Mouse (Mus musculus): ENCODE measurements around the gene Ptprn.
A peak's percentile ranks its signal among the peaks of the same experiment; 100 is the strongest.

Gene Ptprn

DNA sequence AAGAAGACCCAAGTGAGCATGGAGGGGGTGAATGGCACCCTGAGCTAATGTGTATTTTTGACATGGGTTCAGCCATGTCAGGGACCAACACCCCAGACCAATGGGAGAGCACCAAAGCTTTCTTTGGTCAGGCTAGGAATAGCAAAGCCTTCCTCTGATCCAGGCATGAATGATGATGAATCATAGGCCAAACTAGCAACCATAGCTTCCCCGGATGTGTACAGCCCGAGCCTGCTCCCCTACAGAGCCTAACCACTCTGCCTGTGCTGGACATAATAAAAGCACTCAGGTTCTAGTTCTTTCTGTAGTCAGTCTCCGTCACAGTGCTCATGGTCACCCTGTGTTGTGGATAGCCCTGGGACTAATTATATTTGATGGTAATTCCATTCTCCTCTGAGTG, 42.8 kb downstream of the Ptprn start:
- no peak for DNase-seq

DNA sequence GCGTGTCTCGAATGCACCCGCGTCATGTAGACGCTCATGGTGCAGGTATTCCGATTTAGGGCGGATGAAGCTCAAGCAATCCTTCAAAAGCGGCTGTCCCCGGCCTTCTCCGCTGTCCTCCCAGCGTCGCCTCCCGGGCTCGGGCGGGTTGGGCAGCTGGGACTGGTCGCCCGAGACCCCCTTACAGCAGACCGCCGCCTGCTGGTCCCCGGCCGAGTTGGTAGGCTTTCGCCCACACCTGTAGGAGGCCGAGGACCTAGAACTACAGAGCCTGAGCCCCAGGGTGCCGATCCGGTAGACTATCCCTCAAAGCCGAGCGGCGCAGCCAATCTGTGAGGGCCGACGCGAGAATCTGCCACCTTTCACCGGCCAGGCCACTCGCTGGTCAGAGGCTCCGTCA, 44.8 kb downstream of the Ptprn start, which contains the start of gene Tuba4a:
TSS of gene Tuba4a (minus strand) at position 335 of the 400 bp plus-strand sequence.
- DNase-seq, result peak; percentile 36 to 66

DNA sequence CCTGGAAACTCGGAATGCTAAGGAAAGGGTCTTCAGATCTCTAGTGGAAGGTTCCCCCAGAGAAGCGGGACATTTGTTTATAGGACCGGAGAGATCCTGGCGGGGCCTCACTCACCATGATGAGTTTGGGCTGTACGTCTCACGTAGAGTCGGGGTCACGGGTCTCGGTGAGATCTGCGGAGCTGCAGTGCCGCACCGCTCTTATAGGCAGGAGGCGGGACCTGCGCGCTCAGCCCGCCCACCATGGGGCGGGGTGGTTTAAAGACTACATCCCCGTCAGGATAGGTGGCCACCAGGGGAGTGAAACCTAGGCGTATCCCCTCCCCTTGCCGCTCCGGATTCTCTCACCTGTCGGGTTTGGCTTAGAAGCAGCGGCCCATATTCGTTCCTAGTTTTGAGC, 45.2 kb downstream of the Ptprn start:
- peak; percentile 94 to 96 for DNase-seq

DNA sequence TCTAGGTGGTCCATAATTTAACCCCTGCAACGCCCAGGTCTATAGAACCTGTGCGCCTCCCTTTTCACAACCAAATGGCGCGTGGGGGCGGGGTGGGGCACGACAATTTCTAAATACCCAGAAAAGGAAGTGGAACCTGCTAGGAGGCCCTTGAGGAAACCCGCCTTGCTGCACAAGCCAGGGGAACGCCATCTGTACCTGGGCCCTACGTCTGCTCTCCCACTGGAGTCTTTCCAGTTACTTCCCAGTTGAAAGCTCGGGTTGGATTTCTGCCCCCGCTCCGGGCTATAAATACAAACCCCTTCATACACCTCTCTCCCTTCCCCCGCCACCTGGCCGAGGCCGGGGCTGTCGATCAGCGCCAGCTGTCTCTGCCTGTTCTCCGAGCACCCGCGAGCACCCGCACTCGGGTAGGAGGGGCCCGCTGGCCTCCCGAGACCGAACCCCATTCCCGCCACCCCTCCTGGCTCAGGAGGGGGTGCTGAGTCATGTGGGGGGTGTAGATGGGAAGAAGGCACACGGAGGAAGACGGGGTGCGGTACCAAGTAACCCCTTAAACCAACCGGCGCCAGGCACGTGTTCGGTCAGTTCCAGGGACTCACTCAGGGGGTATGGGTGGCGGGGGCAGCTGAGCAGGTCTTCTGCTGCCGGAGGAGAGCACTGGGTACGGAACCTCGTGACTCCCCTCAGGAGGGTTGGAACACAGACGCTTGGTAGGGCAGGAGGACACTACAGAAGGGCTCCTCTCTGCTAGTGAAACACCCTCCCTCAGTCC, 45.9 kb downstream of the Ptprn start:
- DNase-seq, result peak in 1 of 2 experiments; percentile 59

DNA sequence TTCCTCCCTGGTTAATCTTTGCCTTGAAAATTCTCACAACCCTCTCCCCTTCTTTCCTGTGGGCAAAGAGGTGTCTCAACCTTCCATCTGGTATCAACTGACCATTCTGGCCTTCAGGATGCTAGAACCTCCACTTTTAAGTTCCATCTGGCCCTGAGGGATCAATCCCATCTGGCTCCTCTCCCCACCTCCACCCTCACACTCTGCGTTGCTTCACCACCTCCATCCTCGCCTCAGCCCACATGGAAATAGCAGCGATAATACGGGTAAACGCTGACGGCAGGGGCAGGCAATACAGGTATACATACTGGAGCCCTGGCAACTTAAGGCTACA, 46.4 kb downstream of the Ptprn start:
- no peak for DNase-seq

DNA sequence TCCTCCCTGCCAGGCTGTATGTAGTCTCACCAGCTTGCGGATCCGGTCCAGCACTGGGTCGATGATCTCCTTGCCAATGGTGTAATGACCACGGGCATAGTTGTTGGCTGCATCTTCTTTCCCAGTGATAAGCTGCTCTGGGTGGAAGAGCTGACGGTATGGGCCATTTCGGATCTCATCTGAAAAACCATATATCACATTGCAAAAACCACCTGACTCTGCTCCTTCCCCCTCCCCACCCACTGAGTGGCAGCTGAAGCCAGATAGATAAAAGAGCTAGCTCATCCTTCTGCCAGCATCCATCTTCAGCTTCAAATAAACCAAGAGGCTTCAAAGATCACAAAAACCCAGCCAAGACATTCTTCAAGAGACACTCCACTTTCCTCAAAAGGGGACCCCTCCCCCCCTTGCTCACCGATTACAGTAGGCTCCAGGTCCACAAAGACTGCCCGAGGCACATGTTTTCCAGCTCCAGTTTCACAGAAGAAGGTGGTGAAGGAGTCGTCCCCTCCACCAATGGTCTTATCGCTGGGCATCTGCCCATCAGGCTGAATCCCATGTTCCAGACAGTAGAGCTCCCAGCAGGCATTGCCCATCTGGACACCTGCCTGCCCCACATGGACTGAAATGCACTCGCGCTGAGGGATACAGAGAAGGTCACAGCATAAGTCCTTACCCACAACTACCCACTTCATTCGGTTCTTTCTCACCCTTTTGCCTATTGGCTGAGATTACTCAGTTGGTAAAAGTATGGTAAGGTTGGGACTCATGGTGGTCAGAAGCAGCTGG, 47.3 kb downstream of the Ptprn start:
- DNase-seq, result peak in 1 of 2 experiments; percentile 55

GRCm38 (mm10) chr1:75215785-75216184, 48.5 kb downstream of the Ptprn start:
- DNase-seq, result peak in 1 of 2 experiments; percentile 42

- peak; percentile 87 for DNase-seq
Observed at GRCm38 (mm10) chr1:75214886-75215285, 49.4 kb downstream of the Ptprn start.

GRCm38 (mm10) chr1:75214442-75214841, 49.9 kb downstream of the Ptprn start:
- peak; percentile 86 to 95 for DNase-seq

DNA sequence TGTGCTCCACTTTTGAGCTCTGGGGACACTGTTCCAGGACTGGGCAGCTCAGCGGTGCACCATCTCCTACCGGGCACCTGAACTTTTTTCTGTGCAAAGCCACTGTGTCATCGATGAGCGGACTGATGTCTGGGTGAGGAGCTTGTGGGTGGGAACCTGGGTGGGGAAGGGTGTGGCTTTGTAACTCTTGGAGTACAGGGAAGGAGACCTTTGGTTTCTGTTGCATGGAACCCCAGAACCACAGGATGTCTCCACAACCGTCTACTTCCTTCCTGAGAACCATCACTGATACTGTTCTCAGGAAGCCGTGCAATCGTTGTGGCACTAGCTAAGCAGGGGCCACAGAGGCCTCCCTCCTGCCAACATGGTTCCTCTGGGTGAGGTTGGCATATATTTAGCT, 51.2 kb downstream of the Ptprn start:
- DNase-seq, result no peak

- peak in 1 of 2 experiments; percentile 43 for DNase-seq
Observed at GRCm38 (mm10) chr1:75212542-75212941, 51.8 kb downstream of the Ptprn start.

GRCm38 (mm10) chr1:75211141-75211708, 53.1 kb downstream of the Ptprn start:
- peak in 1 of 2 experiments; percentile 34 for DNase-seq

GRCm38 (mm10) chr1:75210136-75211087, 53.9 kb downstream of the Ptprn start, which contains the start of the genes Glb1l and Stk16:
TSS of gene Glb1l (minus strand) at chr1:75210813.
TSS of gene Stk16 (plus strand) at chr1:75210838.
- DNase-seq, result peak; percentile 98

- DNase-seq, result peak; percentile 87 to 92
Observed at GRCm38 (mm10) chr1:75208967-75209678, 55.2 kb downstream of the Ptprn start.

- DNase-seq, result peak; percentile 43 to 77
Observed at GRCm38 (mm10) chr1:75201236-75201635, 63.1 kb downstream of the Ptprn start.
